Mouse (Mus musculus): Measurements from ENCODE around the gene Kcnq4.

GRCm38 (mm10) chr4:120734012-120734622 is 14.3 kb downstream of the Kcnq4 start:
- TF ChIP-seq POLR2A (IDR thresholded peaks at IDR 0.05; ENCODE audit: low read depth, low read length) (no peak), CTCF (conservative IDR thresholded peaks at IDR 0.05; ENCODE audit: insufficient read depth, insufficient read length, low read depth, low read length) (no peak)
